Mouse (Mus musculus) liver, adult 2 months (tissue): Measurements from ENCODE around the gene Eftud2.

ENCODE experiments used
- CTCF ChIP-seq: fragments of 200-500 bp; IDR thresholded peaks from 2 replicates; pipeline ENCODE4 v1.5.1; 2011; ENCODE audit warnings: low read depth, low read length, control low read depth
- POLR2A ChIP-seq: fragments of 200-500 bp; IDR thresholded peaks from 2 replicates; pipeline ENCODE4 v1.6.1; 2011; ENCODE audit warnings: low read length, control low read depth; ENCODE audit not compliant: insufficient read depth; ENCODE audit errors: extremely low read depth

DNA sequence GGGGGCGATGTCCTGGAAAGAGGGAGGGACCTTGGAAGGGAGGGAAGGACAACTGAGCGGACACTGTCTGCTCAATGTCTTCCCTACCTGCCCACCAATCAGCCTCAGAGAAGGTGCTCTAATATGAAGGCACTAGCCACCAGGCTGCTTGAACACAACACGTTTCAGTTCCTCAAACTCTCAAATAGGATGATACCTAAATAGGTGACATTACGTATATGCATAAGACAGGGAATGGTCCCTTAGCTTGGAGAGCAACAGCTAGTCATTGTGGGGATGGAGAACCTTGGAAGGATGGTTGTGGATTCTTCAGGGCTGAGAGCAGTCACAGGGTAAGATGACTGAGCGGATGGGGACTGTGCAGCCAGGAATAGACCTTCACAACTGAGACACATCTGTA lies 6.6 kb upstream of the Eftud2 start:
- no peak for TF ChIP-seq CTCF
- TF ChIP-seq POLR2A = no peak
